Mouse (Mus musculus): ENCODE data around the gene Cops3.

Cops3 gene

GRCm38 (mm10) chr11:59778181-59778873 is 61.3 kb downstream of the Cops3 start:
- DNase-seq (ENCODE audit: low spot score), result peak; percentile 27

DNA sequence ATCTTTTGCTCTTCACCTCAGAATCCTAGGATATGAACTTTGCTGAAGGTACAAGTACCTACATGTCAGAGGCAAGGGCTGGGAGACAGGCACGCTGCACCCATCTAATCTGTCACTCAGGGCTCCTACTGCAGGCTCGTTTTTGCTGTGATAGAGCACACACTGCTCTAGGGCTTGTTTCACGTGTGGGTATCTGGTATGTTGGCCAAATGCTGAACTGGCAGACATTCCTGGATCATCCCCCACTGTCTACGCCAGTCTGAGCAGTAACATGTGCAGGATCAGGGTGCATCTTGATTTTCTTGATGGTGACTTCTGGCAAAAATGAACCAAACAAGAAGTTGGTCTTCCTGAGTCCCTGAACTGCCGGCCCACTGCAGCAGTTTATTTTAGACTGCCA is 62.4 kb downstream of the Cops3 start:
- no peak for DNase-seq (ENCODE audit: low spot score)

DNA sequence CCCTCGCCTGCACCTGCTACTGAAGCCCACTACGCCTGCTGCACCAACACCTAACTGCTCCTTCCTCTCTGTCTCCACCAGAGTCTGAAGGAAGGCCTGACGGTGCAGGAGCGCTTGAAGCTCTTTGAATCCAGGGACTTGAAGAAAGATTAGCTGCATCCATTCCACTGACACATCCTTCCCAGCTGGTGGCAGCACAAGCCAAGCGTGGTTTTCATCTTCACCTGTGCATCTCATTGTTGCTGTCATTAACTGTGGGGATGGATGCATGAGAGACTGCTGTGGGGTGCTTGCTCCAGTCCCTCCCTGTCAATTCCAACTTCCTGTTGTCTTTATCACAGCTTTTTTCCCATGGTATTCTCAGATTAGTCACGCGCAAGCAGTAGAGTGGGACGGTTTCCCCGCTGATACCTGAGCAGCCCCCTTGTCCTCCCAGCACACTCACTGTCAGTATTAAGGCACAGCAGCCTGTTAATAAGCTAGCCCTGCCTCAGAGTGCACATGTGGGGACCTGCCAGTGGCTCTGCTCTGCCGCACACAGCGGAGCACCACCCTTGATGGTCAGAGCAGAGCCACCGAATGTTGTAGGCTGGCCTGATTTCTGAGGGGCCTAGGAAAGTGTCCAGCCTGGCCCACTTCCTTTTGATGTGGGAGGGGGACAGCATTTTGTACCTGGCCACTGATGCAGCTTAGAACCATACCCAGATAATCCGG is 64.0 kb downstream of the Cops3 start:
- DNase-seq (ENCODE audit: low spot score), result no peak

- no peak for DNase-seq (ENCODE audit: low spot score)
Measured at GRCm38 (mm10) chr11:59774522-59774921, 65.1 kb downstream of the Cops3 start.

DNA sequence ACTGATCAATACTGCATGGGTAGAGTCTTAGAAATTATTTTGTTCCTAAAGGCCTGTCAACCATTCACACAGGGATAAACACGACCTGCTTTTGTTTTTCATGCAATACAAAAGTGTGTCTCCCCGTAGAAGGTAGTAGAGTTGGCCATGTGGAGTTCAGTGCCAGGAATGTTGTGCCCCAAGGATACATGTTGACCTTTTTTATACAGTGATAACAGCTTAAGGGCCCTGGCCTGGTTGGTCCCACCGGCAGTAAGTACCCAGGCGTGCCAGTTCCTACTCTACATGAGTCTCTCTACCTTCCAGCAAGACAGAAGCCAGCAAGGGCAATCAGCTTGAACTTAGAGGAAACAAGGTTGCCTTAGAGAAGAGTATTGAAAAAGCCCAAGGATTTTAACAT is 66.7 kb downstream of the Cops3 start:
- DNase-seq (ENCODE audit: low spot score), result no peak

- DNase-seq (ENCODE audit: low spot score), result no peak
Measured at GRCm38 (mm10) chr11:59772291-59772690, 67.3 kb downstream of the Cops3 start.

- DNase-seq (ENCODE audit: low spot score), result no peak
Measured at GRCm38 (mm10) chr11:59770753-59771152, 68.9 kb downstream of the Cops3 start.

GRCm38 (mm10) chr11:59769738-59770137 is 69.9 kb downstream of the Cops3 start:
- no peak for DNase-seq (ENCODE audit: low spot score)

- DNase-seq (ENCODE audit: low spot score), result no peak
Measured at GRCm38 (mm10) chr11:59769307-59769706, 70.3 kb downstream of the Cops3 start.
